Mouse (Mus musculus) neural tube, embryonic 11.5 days (tissue): ENCODE measurements at regions not wholly inside any gene's neighbourhood (a gene's known extent, or its start where the extent isn't known, plus 50 kb on each side); places are given as distances from the start of the nearest gene placed in this dataset.
A peak's percentile ranks its signal among the peaks of the same experiment; 100 is the strongest.

ENCODE experiments used
- ATAC-seq: fragments of 200-750 bp; cut with Nextera tagmentation; 2 replicates; pipeline ENCODE4 v1.8.0; 2017; ENCODE audit warnings: moderate number of reproducible peaks, mild to moderate bottlenecking, moderate TSS enrichment, moderate library complexity; ENCODE audit not compliant: insufficient read depth, low FRiP score, low TSS enrichment
- DNase-seq: peaks from one replicate; pipeline ENCODE4 v3.0.0-alpha.2; 2015; ENCODE audit warnings: low spot score
- H3K27ac ChIP-seq: fragments of 300-500 bp; sonication (generic); 2 replicates; pipeline ENCODE4 v1.5.1; 2014; ENCODE audit warnings: low read depth, mild to moderate bottlenecking, low read length
- H3K27me3 ChIP-seq: fragments of 300-500 bp; sonication (generic); 2 replicates; pipeline ENCODE4 v1.6.1; 2014; ENCODE audit warnings: mild to moderate bottlenecking, low read length, mixed read lengths; ENCODE audit not compliant: control insufficient read depth, insufficient read depth
- H3K36me3 ChIP-seq: fragments of 300-500 bp; sonication (generic); 2 replicates; pipeline ENCODE4 v1.6.1; 2014; ENCODE audit warnings: mild to moderate bottlenecking, low read length, moderate library complexity, mixed read lengths; ENCODE audit not compliant: control insufficient read depth, insufficient read depth
- H3K4me1 ChIP-seq: fragments of 300-500 bp; sonication (generic); 2 replicates; pipeline ENCODE4 v1.6.1; 2014; ENCODE audit warnings: low read length, mixed read lengths; ENCODE audit not compliant: control insufficient read depth, insufficient read depth
- H3K4me2 ChIP-seq: fragments of 300-500 bp; sonication (generic); 2 replicates; pipeline ENCODE4 v1.6.1; 2014; ENCODE audit warnings: low read depth, mild to moderate bottlenecking, moderate library complexity
- H3K4me3 ChIP-seq: fragments of 300-500 bp; sonication (generic); 2 replicates; pipeline ENCODE4 v1.5.1; 2014; ENCODE audit warnings: low read depth, low read length
- H3K9ac ChIP-seq: fragments of 300-500 bp; sonication (generic); 2 replicates; pipeline ENCODE4 v1.6.1; 2014; ENCODE audit warnings: mild to moderate bottlenecking, low read length
- H3K9me3 ChIP-seq: fragments of 300-500 bp; sonication (generic); 2 replicates; pipeline ENCODE4 v1.6.1; 2016; ENCODE audit warnings: low read length; ENCODE audit not compliant: control insufficient read depth
- WGBS: fragments of 180-500 bp; shearing (Covaris S2); extraction: QIAGEN DNeasy Blood & Tissue Kit; methylation state at CpG from one replicate; pipeline ENCODE4 v1.1.7; 2014; 5-methylcytosine and 5-hydroxymethylcytosine counted together

DNA sequence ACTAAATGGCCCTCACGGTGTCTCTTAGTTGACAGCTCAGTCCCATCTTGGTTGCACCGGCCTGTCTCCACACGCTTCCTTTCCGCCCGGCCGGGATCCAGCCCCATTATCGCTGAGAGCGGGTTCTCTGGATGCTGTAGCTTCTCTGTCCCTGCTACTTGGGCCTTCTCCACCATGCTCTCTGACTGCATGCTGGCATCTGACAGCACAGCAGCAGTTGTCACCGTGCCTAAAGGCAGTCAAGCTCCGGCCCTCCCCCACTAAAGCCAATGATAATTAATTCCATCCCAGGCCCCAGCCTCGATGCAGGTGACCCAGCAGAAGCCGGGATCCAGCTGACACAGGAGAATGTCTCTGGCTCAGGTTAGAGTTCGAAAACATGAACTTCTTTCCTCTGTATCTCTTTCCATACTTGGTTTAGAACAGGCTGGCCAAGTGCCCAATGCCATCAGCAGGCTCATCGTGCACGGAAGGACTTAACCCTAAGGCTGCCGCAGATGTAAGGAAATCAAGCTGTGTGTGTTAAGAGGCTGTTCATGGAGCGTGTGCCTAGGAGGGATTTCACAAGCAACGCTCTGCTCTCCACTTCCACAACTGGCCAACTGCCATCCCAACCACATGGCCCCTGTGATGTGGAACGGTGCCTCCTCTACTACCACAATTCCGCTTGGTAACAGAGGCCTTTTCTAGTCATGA is 76.5 kb upstream of the Gpc1 start:
- H3K9ac ChIP-seq = no peak overlapping the region
- H3K4me2 ChIP-seq = no peak overlapping the region
- H3K4me1 ChIP-seq = no peaks in the 10 kb centered on the region
- H3K27ac ChIP-seq = no peak overlapping the region
- no peak for DNase-seq
- no peaks in the 10 kb centered on the region for H3K9me3 ChIP-seq
- no peak overlapping the region for H3K4me3 ChIP-seq
- WGBS = 81% methylated on average over 20 of the region's 20 CpGs
- no peak for ATAC-seq
- no peaks in the 10 kb centered on the region for H3K27me3 ChIP-seq
- H3K36me3 ChIP-seq = no peaks in the 10 kb centered on the region

DNA sequence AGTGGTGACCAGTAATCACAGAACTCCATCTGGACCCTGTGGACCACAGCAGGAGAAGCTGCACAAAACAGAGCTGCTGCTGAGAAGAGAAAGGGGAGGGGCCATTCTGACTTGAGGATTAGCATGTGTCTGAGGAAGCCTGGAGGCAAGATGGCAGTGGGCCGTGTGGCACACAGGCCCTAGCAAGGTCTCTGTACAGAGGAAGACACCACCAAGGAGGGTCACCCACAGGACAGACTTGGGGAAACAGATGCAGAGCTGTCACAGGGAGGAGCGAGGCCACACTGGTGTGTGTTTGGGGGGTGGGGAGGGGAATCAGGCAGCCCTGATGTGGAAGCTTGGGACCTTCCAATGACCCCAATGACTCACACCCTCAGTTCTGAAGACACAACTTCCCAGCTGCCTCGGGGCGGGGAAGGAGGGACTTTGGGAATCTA is 79.7 kb upstream of the Gpc1 start:
- Histone ChIP-seq H3K9me3 (no peaks in the 10 kb centered on the region), H3K36me3 (no peaks in the 10 kb centered on the region), H3K27me3 (no peaks in the 10 kb centered on the region), H3K9ac (no peak overlapping the region), H3K4me1 (no peaks in the 10 kb centered on the region), H3K27ac (no peak overlapping the region), H3K4me2 (no peak overlapping the region), H3K4me3 (no peak overlapping the region)
- 44% methylated on average over 4 of the region's 4 CpGs for WGBS
- DNase-seq (peak; percentile 36), ATAC-seq (no peak)

DNA sequence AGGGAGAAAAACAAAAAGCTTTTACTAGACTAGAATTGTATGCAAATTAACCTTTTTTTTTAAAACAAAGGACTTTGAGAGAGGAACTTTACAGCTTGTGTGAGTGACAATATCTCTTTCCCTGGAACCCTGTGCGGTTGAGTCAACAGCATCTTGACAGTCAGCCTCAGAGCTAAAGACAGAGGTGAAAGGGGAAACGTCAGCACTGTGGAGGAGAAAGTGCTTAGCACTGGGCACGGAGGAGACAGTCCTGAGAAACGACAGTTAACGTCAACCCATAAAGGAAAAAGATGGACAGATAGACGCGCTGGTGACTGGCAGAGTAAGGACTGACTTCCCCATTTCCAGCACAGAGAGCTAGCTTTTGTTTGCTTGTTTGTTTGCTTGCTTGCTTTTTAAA is 82.0 kb upstream of the Gpc1 start:
- no peak for DNase-seq
- ATAC-seq = no peak
- 64% methylated on average over 7 of the region's 7 CpGs for WGBS
- Histone ChIP-seq H3K4me3 (no peak overlapping the region), H3K27me3 (no peaks in the 10 kb centered on the region), H3K4me2 (no peak overlapping the region), H3K9me3 (no peaks in the 10 kb centered on the region), H3K9ac (no peak overlapping the region), H3K4me1 (no peaks in the 10 kb centered on the region), H3K36me3 (no peaks in the 10 kb centered on the region), H3K27ac (no peak overlapping the region)

DNA sequence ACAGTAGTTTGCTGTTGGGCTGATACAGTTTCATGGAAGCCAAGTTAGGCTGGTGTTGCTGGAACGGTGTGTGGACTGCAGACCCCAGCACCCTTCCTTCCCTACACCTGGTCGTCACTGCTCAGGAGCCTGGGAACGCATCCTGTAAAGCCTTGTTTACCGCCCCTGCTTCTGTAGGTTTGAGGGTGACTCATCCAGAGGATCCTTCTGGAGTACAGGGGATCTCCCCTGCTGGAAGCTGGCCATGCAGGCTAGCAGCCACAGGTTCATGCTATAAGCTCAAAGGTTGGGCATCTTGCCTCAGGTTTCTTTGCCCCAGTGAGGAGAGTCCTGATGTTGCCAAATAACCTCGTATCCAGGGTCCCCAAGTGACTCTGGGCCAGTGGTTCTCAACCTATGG is 86.2 kb upstream of the Gpc1 start:
- Histone ChIP-seq H3K36me3 (no peaks in the 10 kb centered on the region), H3K9ac (no peak overlapping the region), H3K4me2 (no peak overlapping the region), H3K9me3 (no peaks in the 10 kb centered on the region), H3K4me3 (no peak overlapping the region), H3K27me3 (no peaks in the 10 kb centered on the region), H3K4me1 (no peaks in the 10 kb centered on the region), H3K27ac (no peak overlapping the region)
- ATAC-seq (no peak), DNase-seq (no peak)
- 82% methylated on average over 5 of the region's 5 CpGs for WGBS

DNA sequence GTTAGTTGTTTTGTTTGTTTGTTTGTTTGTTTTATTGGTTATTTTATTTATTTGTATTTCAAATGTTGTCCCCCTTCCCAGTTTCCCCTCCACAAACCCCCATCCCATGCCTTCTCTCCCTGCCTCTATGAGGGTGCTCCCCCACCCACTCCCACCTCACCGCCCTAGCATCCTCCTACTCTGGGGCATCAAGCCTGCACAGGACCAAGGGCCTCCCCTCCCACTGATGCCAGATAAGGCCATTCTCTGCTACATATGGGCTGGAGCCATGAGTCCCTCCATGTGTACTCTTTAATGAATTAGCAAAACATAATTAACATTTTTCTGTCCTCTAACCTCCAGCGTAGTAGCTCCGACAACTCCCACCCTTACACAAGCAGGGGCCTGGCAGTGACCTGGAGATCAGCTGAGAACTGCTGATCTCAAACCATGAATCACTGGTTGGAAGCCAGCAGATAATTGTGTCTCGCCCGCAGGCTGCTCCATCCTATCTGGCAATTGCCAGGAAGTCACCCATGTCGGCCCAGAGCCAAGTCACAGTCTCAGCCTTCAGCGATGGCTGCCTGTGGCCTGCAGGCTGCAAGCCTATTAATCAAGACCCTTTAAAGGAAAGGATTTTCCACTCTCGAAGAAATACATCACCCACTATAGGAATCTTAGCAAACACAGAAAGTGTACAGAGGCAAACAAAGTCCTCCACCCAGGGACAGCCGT is 86.8 kb upstream of the Gpc1 start:
- Histone ChIP-seq H3K27me3 (no peaks in the 10 kb centered on the region), H3K9me3 (no peaks in the 10 kb centered on the region), H3K27ac (no peak overlapping the region), H3K36me3 (no peaks in the 10 kb centered on the region), H3K4me3 (no peak overlapping the region), H3K4me2 (no peak overlapping the region), H3K9ac (no peak overlapping the region), H3K4me1 (no peaks in the 10 kb centered on the region)
- DNase-seq = no peak
- 74% methylated on average over 9 of the region's 9 CpGs for WGBS
- no peak for ATAC-seq

DNA sequence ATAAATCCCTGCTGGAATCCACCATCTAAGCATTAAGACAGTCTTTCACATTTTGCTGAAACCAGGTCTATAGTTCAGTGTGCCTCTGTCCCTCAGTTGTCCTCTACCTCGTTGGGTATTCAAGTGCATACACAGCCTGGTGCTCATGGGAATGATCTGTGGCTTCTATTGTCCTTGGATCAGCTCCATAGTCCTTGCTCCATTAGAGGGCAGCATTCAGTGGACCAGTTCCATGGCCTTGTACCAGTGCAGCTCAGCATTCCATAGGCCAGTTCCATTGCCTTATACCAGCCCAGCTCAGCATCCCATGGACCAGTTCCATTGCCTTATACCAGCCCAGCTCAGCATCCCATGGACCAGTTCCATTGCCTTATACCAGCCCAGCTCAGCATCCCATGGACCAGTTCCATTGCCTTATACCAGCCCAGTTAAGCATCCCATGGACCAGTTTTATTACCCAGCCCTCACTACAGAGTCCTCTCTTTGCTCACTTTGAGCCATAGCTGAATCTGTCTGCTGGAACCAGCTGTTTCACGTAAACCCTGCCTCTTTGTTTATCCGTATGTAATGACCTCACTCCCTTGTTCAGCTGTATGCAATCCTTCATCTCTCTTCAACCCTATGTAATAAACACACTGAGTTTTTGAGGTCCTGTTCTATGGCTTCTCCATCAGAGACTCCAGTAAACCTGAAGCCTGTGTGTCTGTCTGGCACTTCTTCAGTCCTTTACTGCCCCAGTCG is 88.4 kb upstream of the Gpc1 start:
- Histone ChIP-seq H3K4me1 (peaks cover 1% of the 10 kb centered on the region; the same call in 1 of the 2 replicates), H3K4me2 (no peak overlapping the region), H3K4me3 (no peak overlapping the region), H3K27ac (no peak overlapping the region), H3K9me3 (no peaks in the 10 kb centered on the region), H3K36me3 (no peaks in the 10 kb centered on the region), H3K27me3 (no peaks in the 10 kb centered on the region), H3K9ac (no peak overlapping the region)
- ATAC-seq (no peak), DNase-seq (no peak)
- 73% methylated on average over 4 of the region's 4 CpGs for WGBS

DNA sequence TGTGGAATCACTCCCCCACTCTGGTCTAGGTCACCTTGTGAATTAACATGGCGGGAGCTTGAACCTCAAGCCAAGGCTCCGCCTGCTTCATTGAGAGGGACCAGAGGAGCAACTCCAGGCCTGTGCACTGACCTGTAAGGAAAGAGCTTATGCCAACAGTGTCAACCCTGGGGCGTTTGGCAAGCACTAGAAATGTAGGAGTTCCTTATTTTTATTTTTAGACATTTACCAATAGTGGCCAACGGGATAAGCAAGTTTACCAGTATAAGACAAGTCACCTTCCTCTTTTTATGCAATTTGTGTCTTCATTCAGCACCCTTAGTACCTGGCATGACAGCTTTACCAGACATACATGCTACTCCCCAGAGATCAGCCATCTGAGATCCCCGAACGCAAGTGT is 89.1 kb upstream of the Gpc1 start:
- WGBS = 82% methylated on average over 6 of the region's 6 CpGs
- no peak overlapping the region for H3K4me2 ChIP-seq
- ATAC-seq = no peak

DNA sequence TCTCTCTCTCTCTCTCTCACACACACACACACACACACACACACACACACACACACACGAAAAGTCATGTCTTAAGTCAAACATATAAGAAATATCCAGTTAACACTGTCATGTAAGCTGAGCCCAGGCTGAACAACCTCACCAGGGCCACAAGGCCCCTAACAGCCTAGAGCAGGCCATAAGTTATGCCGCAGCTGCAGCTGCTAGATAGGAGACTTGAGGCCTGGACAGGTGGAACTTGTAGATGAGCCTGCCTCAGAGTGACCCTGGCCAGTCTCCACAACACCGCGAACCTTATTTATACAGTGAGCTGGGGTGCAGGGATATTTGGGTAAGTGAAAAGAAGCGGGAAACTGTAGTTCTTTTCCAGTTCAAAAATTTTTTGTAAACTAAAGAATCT is 90.4 kb upstream of the Gpc1 start:
- Histone ChIP-seq H3K9me3 (no peaks in the 10 kb centered on the region), H3K4me1 (peaks cover 5% of the 10 kb centered on the region; the same call in 1 of the 2 replicates), H3K4me2 (no peak overlapping the region), H3K9ac (no peak overlapping the region), H3K36me3 (no peaks in the 10 kb centered on the region), H3K4me3 (no peak overlapping the region), H3K27me3 (no peaks in the 10 kb centered on the region), H3K27ac (no peak overlapping the region)
- 90% methylated on average over 5 of the region's 5 CpGs for WGBS
- DNase-seq = no peak
- ATAC-seq = no peak

More for the DNA sequence above, 89.1 kb upstream of the Gpc1 start:
- no peak for DNase-seq
- Histone ChIP-seq H3K9ac (no peak overlapping the region), H3K4me3 (no peak overlapping the region), H3K36me3 (no peaks in the 10 kb centered on the region), H3K27ac (no peak overlapping the region), H3K4me1 (peaks cover 5% of the 10 kb centered on the region; the same call in 1 of the 2 replicates), H3K9me3 (no peaks in the 10 kb centered on the region), H3K27me3 (no peaks in the 10 kb centered on the region)
